Mouse (Mus musculus) WW6 (cell line): Measurements from ENCODE around the gene Sh2b3.
A peak's percentile ranks its signal among the peaks of the same experiment; 100 is the strongest.

Source experiments
- DNase-seq: peaks from one replicate; pipeline ENCODE4 v3.0.0-alpha.2; 2013; ENCODE audit warnings: low read depth, low spot score

Gene Sh2b3

DNA sequence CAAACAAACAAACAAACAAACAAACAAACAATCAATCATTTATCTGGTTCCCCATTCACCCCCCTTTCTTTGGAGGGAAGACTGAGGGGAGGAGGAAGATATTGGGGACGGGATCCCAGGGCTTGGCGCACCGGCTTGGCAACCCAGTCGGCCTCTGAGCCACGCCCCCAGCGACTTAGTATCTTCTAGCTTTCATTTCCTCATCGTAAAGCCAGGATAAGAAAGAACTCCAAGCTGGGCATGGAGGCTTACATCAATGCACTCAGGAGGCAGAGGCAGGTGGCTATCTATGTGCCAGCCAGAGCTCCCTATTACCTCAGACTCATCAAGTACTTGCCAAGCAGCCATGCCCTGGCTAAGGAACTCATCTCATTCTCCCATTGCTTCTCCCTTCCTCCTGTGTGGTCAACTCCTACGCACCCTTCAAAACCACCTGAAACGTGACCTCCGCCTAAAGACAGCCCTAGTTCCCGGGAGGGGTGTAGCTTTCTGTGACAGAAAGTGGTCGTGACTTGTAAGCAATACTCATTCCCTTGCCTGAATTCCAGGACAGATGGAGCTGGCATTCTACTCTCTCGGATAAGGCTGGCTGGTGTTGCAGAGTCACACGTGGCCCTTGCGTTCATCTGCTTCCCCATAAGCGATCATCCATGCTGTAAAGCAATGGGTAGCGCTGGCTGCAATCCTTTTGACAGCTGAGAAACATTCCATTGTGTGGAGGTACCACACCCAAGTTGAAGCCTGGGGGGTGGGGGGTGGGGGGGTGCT, 5.9 kb upstream of the Sh2b3 start:
- DNase-seq: no peak

DNA sequence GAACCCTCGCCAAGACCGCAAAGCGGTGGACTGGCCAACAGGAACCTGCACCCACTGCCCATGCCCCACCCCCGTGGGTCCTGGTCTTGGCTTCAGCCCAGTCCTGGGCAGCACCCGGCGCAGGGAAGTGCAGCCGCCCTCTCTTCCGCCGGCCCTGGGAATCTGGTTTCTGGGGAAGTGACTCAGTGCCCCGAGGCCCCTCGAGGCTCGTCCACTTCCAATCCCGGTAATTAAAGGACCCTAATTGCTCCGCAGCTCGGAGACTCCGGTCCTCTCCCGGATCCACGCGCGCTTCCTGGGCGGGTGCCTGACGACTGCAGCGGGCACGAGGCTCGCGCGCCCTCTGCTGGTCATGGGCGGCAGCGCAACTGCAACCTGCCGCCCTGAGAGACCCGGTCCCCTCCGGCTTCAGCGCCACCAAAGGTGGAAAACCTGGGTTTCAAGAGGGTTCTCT, 5.2 kb upstream of the Sh2b3 start:
- no peak for DNase-seq

DNA sequence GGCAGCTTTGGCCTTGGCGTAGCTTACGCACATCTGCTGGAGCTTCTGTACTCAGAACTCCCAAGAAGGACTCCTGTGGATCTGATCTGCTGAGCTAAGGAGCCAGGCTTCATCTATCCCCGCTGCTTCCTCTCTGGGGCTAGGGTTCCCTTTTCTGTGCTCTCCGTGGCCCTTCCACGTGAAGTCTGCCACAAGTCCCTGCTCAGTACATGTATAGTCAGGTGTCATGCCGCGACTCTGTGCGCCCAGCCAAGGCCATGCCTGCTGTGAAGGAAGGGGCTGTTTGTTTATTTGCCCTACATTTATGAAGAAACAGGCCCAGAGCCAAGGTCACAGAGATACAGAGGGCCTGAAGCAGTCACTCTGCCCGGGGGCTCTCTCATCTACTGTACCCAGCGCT, 4.5 kb upstream of the Sh2b3 start:
- DNase-seq: no peak

- DNase-seq: no peak
These were observed 4.1 kb upstream of the Sh2b3 start for GRCm38 (mm10) chr5:121841516-121841915.

DNA sequence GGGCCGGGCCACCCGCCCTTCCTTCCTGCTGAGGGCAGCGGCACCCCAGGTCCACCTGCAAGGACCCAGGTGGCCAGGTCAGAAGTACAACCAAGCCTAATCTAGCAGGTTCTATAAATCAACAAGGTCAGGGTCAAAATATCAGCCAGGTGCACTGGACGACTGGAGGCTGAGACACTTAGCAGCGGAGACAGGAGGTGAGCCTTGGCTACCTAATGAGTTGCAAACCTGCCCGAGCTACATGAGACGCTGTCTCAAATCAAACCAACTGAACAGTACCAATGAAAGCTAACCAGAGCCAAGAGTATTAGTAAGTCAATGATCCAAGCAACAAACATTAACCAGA, 1.7 kb upstream of the Sh2b3 start:
- DNase-seq: no peak

DNA sequence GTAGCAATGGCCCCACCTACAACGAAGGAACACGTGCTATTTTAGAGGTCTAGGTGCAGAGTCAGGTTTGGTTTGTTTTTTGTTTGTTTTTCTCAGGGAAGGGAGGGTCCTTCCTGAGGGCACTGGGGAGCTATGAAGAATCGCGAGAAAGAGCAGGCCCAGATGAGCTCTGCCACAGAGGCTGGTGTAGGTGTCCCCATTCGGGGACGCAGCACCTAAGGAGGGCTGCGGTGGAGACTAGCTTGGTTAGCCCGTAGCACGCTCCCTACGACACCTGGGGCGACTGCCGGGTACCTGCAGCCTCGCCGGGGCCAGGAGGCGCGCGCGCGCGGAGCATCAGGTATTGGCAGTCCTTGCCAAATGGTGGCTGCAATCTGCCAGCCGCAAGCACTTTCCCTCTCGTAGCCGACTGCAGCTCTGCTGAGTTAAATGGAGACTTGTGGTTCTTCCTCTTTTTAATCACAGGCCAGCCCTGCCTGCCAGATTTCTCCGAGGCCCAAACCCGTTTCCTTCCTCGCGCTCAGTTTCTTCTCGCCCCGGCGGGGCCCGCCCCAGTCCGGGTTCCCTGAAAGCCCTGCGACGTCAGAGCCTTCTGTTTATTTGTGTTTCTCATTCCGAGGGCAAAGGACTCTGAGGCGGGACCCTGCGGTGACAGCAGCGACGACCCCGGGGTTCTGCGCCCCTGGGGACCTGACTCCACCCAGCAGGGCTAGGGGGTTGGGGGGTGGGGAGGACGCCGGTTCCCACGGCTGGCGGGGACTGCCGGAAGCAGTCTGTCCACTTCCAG, 1.1 kb upstream of the Sh2b3 start:
- no peak for DNase-seq

DNA sequence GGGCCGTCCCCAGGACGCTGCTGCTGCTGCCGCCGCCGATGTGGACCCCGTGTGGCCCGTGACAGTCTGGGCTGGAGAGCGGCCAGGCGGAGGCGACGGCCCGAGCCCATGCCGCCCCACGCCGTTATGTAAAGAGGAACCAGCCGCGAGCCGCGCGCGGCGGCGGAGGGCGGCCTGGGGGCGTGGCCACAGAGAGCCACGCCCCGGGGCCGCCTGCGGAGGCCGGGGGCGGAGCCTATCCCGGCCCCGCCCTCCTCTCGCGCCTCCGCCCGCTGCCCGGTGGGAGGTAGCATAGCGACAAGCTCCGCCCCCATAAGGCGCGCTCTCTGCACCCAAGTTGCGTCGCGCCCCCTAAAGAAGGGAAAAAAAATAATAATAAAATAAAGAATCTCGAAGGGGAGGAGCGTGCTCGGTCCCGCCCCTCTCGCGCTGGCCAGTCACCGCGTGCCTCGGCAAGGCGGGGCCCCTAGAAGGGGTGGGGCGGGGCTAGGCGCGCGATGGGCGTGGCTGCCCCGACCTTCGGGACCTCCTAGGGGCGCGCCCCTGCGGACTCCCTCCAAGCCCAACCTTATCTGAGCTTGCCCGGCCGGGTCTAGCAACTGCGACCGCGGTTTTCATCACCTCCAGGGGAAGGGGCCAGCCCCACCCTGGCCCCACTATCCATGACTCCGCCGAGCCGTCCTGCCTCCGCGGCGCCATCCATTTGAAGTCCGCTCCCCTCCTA, 592 bp downstream of the Sh2b3 start:
- peak; percentile 84 for DNase-seq

GRCm38 (mm10) chr5:121835949-121836691, 1.3 kb downstream of the Sh2b3 start:
- DNase-seq: no peak

- DNase-seq: no peak
These were observed 2.3 kb downstream of the Sh2b3 start for GRCm38 (mm10) chr5:121834991-121835747.

DNA sequence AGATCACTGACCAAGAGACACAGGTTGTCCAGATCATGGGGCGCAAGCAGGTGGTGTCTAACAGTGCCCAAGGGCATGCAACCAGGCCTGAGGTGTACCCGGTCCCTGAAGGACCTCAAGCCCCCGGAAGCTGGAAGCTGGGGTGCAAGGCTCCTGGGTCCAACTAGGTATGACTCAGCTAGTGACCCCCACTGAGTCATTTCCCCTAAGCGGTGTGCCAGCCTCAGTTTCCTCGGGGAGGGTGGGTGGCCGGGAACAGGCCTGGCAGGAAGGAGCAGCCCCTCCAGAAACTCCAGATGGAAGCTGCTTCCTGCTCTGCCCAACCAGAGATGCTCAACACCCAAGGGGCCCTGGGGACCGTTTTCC, 3.2 kb downstream of the Sh2b3 start:
- DNase-seq: no peak

DNA sequence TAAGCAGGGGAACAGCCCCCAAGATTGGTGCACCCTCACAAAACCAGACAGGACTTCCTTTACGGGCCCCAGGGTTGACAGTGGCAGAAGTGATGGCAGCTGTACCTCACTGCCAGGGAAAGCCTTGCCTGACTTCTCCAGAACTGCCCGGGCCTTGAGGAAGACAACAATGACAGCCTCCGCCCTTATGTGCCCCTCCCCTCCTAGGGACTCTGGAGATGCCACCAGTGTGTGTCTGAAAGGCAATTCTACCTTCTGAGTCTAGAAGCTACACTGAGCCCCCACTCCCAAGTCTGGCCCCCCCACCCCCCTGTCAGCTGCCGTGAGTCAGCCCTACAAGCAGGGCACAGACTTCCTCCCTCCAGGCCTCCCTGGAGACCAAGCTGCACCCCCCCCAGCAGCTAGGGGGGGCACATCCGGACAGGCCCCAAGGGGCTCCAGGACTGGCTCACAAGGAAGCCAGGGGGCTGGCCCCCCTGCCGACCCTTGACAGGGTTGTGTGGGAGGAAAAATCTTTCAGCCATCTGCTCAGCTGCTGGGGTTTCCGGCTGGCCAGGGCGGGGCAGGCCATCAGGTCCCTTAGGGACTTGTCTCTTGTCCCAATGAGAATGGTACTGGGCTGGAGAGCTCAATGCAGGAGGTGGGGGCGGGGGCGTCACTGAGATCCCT, 3.7 kb downstream of the Sh2b3 start:
- no peak for DNase-seq

- DNase-seq: no peak
These were observed 4.3 kb downstream of the Sh2b3 start for GRCm38 (mm10) chr5:121833159-121833558.

DNA sequence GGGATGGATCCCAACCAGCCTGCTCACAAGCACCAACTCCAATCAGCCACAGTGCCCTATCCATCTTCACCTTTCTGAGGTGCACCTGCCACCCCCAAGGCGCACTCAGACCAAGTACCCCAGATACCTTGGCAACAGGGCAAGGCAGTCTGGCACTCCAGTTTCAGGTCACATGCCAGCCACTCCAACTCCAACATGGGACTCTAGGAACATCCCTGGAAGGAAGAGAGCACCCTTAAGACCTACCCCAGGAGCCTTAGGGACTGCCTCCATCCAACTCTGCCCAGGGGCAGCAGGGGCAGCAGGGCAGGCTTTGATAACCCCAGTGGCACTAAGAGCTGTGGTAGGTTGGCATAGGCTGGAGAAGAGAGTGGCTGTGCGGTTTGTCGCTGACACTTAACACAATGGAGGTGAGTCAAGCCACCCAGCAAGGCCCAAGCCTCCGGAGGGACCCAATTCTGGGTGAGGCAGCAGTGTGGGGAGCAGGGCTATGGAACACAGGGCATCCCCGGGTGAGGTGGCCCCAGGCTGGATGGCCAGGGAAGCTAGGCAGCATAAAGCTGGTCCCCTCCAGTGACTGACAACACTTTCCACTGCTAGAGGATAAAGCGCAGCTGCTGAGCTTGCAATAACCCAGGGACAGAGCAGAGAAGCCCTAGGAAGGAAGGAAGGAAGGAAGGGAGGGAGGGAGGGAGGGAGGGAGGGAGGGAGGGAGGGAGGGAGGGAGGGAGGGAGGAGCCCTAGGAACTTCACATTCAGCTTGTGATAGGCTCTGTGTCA, 4.9 kb downstream of the Sh2b3 start:
- DNase-seq: no peak

- DNase-seq: no peak
These were observed 6.3 kb downstream of the Sh2b3 start for GRCm38 (mm10) chr5:121831002-121831601.

DNA sequence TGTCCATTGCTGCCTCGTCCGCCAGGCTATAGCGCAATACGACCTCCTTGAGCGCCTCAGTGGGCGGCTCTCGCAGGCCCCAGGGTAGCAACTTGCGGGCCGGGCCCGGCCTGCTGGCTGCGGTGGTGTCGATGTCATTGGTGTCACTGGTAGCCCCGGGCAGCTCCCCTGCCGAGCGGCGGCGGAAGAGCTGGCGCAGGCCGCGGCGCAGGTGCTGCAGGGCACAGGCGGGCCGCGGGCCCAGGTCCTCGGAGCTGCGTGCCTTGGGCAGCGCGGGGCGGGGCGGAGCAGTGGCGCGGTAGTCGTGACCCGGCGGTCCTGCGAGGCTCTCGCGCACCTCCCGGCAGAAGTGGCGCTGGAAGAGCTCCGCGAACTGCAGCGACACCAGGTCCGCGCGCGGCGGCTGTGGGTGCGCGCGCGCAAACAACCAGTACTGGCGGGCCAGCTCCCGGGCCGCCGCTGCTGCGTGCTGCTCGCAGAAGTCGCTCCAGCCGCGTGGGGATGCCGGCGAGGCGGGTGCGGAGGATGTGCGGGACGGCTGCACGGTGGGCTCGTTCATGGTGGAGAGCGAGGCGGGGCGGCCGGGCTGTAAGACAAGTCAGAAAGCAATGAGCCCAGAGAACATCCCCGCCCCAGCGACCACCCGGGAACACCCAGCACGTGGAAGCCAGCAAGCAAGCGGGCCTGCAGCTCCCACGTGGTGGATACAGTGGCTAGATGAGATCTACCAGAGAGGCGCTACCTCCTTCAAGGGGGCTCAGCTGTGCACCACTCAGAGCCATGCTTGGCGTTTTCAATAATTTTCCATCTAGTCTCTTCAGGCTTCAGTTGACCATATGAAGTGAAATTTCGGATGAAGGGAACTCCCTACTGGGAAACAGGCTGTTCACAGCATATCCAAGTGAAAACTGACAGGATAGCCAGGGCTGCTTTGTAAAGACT, 8.7 kb downstream of the Sh2b3 start:
- no peak for DNase-seq

DNA sequence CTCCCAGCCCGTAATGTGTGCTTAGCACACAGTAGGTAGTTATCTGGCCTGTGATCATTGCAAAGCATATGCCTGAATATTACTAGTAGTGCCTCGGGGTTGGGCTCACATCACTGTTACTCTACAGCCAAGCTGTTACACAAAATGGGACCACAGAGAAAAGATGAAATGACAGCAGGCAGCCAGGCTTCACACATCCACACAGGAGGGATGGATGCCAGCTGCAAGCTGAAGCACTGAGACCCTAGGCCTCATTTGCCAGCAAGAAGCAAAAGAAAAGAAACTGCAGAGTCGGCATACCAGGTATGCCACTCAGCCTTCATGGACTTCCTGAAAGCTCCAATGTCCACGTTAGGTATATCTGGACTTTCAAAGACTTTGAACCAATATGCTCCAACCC, 9.6 kb downstream of the Sh2b3 start:
- no peak for DNase-seq

GRCm38 (mm10) chr5:121825606-121826005, 11.8 kb downstream of the Sh2b3 start:
- no peak for DNase-seq

DNA sequence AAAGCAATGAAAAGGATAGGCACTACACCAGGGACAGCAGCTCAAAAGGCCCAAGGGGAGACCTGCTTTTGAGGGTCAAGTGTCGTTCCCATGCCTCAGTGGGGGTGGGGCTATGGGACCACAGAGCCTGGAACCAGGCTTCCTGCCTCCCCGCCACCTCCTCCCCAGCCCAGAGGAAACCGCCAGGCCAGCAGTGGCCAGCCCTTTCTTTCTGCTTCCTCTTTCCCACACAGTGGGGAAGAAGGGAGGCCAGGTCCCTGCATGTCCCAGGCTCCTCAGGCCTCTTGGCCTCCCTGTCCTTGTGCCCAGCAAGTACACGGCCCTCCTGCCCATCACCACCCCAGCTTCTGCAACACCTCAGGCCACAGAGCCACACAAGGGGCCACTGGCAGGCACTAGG, 13.3 kb downstream of the Sh2b3 start:
- DNase-seq: no peak
